Mouse (Mus musculus): ENCODE data around the gene Cela3b.
"Not testable (repeated sequence)": the region's sequence is repeated elsewhere in the genome, so short reads cannot be mapped to it uniquely, and the experiment has no call there.

Gene Cela3b

GRCm38 (mm10) chr4:137417712-137418564 is 12.4 kb downstream of the Cela3b start:
- DNase-seq (ENCODE audit: low spot score), result no peak

- no peak for DNase-seq (ENCODE audit: low spot score)
Measured at GRCm38 (mm10) chr4:137414936-137415335, 15.4 kb downstream of the Cela3b start.

GRCm38 (mm10) chr4:137412185-137412709 is 18.1 kb downstream of the Cela3b start:
- DNase-seq (ENCODE audit: low spot score), result not testable (repeated sequence)

GRCm38 (mm10) chr4:137409691-137410090 is 20.6 kb downstream of the Cela3b start, which contains the start of gene Cela3a:
Cela3a (minus strand) TSS chr4:137409791.
- DNase-seq (ENCODE audit: low spot score), result no peak

- DNase-seq (ENCODE audit: low spot score), result no peak
Measured at GRCm38 (mm10) chr4:137405571-137405970, 24.8 kb downstream of the Cela3b start.

- DNase-seq (ENCODE audit: low spot score), result no peak
Measured at GRCm38 (mm10) chr4:137396641-137397525, 33.5 kb downstream of the Cela3b start.

GRCm38 (mm10) chr4:137393378-137394135 is 36.8 kb downstream of the Cela3b start:
- DNase-seq (ENCODE audit: low spot score), result no peak

- no peak for DNase-seq (ENCODE audit: low spot score)
Measured at GRCm38 (mm10) chr4:137392874-137393273, 37.5 kb downstream of the Cela3b start.

- DNase-seq (ENCODE audit: low spot score), result no peak
Measured at GRCm38 (mm10) chr4:137391287-137391686, 39.1 kb downstream of the Cela3b start.

- no peak for DNase-seq (ENCODE audit: low spot score)
Measured at GRCm38 (mm10) chr4:137390196-137390595, 40.1 kb downstream of the Cela3b start.

- DNase-seq (ENCODE audit: low spot score), result no peak
Measured at GRCm38 (mm10) chr4:137388983-137389382, 41.4 kb downstream of the Cela3b start.

- DNase-seq (ENCODE audit: low spot score), result peak; percentile 97
Measured at GRCm38 (mm10) chr4:137388059-137388794, 42.1 kb downstream of the Cela3b start.

GRCm38 (mm10) chr4:137387482-137388058 is 42.8 kb downstream of the Cela3b start:
- DNase-seq (ENCODE audit: low spot score), result peak; percentile 36

- no peak for DNase-seq (ENCODE audit: low spot score)
Measured at GRCm38 (mm10) chr4:137380702-137381605, 49.4 kb downstream of the Cela3b start.

- no peak for DNase-seq (ENCODE audit: low spot score)
Measured at GRCm38 (mm10) chr4:137379713-137380255, 50.6 kb downstream of the Cela3b start.

GRCm38 (mm10) chr4:137379085-137379484 is 51.3 kb downstream of the Cela3b start:
- DNase-seq (ENCODE audit: low spot score), result no peak

- no peak for DNase-seq (ENCODE audit: low spot score)
Measured at GRCm38 (mm10) chr4:137377526-137378304, 52.6 kb downstream of the Cela3b start.

GRCm38 (mm10) chr4:137376778-137377177 is 53.6 kb downstream of the Cela3b start:
- DNase-seq (ENCODE audit: low spot score), result no peak

Measured in embryo, embryonic 10 days (tissue).